Mouse (Mus musculus) midbrain, embryonic 12.5 days (tissue): ENCODE results near the gene March9. TPM values are rescaled to one million over a fixed set of nuclear protein-coding genes. Genes with fewer than 3 reads are reported as not detected.

ENCODE experiments used
- polyA plus RNA-seq: library from polyadenylated mRNA; unstranded; fragments of >200 nt; fragmentation: Nextera tagmentation; extraction: Ambion mirVana; gene quantifications from 2 replicates; pipeline ENCODE4 v1.2.1, GENCODE M21; 2016

March9 gene
- polyA plus RNA-seq, 1 experiment from 2014 or later = 4.6 TPM

Other genes with a start within 250 kb of the March9 start
- gene Atp23, start 158.8 kb downstream of the March9 start, polyA plus RNA-seq = 14.4 and 15.0 TPM in 2 replicates
- gene Ctdsp2, start 81.5 kb downstream of the March9 start, polyA plus RNA-seq = 40.1 and 45.4 TPM in 2 replicates
- 3.1 and 3.4 TPM in 2 replicates for gene Avil, start 59.5 kb downstream of the March9 start, polyA plus RNA-seq
- 74.5 and 79.2 TPM in 2 replicates for gene Tsfm, start 29.3 kb downstream of the March9 start, polyA plus RNA-seq
- 33.1 and 33.6 TPM in 2 replicates for gene Mettl1, start 18.8 kb downstream of the March9 start, polyA plus RNA-seq
- gene Eef1akmt3, start 18.7 kb downstream of the March9 start, polyA plus RNA-seq = 0.20 and 0.24 TPM in 2 replicates
- 0.09 and 0.16 TPM in 2 replicates for gene Cyp27b1, start 11.9 kb downstream of the March9 start, polyA plus RNA-seq
- gene Cdk4, start 3.4 kb upstream of the March9 start, polyA plus RNA-seq = 2,032 and 2,136 TPM in 2 replicates
- gene Tspan31, start 10.1 kb upstream of the March9 start, polyA plus RNA-seq = 165 and 167 TPM in 2 replicates
- 1.3 TPM in 2 replicates for gene Agap2, start 15.1 kb upstream of the March9 start, polyA plus RNA-seq
- gene Os9, start 60.9 kb upstream of the March9 start, polyA plus RNA-seq = 112 and 116 TPM in 2 replicates
- gene B4galnt1, start 105.0 kb upstream of the March9 start, polyA plus RNA-seq = 15.2 and 17.7 TPM in 2 replicates
- gene Slc26a10, start 120.5 kb upstream of the March9 start, polyA plus RNA-seq = 0.89 and 1.1 TPM in 2 replicates
- 39.6 and 46.1 TPM in 2 replicates for gene Arhgef25, start 129.9 kb upstream of the March9 start, polyA plus RNA-seq
- gene Dtx3, start 135.5 kb upstream of the March9 start, polyA plus RNA-seq = 204 and 205 TPM in 2 replicates
- 17.0 and 18.1 TPM in 2 replicates for gene Pip4k2c, start 151.4 kb upstream of the March9 start, polyA plus RNA-seq
- gene Kif5a, start 203.2 kb upstream of the March9 start, polyA plus RNA-seq = 53.9 and 61.6 TPM in 2 replicates
- gene Dctn2, start 206.2 kb upstream of the March9 start, polyA plus RNA-seq = 245 and 250 TPM in 2 replicates
- gene Mbd6, start 228.8 kb upstream of the March9 start, polyA plus RNA-seq = 20.3 and 21.7 TPM in 2 replicates